Mouse (Mus musculus) kidney, postnatal 10 days (tissue): ENCODE data around the gene Dtl.
A peak's percentile ranks its signal among the peaks of the same experiment; 100 is the strongest.
"Not testable (repeated sequence)": the region's sequence is repeated elsewhere in the genome, so short reads cannot be mapped to it uniquely, and the experiment has no call there.

Source experiments
- DNase-seq: peaks from one replicate; pipeline ENCODE4 v3.0.0; 2021; ENCODE audit warnings: mixed read lengths

The Dtl gene

GRCm38 (mm10) chr1:191517969-191518368, 57.4 kb downstream of the Dtl start:
- DNase-seq: no peak

- no peak for DNase-seq
Observed at GRCm38 (mm10) chr1:191517056-191517455, 58.3 kb downstream of the Dtl start.

DNA sequence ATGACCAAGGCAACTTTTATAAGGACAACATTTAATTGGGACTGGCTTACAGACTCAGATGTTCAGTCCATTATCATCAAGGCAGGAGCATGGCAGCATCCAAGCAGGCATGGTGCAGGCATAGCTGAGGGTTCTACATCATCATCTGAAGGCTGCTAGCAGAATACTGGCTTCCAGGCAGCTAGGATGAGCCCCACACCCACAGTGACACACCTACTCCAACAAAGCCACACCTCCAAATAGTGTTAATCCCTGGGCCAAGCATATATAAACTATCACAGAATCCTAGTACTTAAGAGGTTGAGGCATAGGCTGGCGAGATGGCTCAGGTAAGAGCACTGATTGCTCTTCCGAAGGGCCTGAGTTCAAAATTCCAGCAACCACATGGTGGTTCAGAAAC, 59.0 kb downstream of the Dtl start:
- DNase-seq: not testable (repeated sequence)

GRCm38 (mm10) chr1:191513195-191513594, 62.1 kb downstream of the Dtl start:
- no peak for DNase-seq

- peak; percentile 48 for DNase-seq
Observed at GRCm38 (mm10) chr1:191512383-191512782, 63.0 kb downstream of the Dtl start.

- DNase-seq: no peak
Observed at GRCm38 (mm10) chr1:191511503-191511902, 63.8 kb downstream of the Dtl start.

DNA sequence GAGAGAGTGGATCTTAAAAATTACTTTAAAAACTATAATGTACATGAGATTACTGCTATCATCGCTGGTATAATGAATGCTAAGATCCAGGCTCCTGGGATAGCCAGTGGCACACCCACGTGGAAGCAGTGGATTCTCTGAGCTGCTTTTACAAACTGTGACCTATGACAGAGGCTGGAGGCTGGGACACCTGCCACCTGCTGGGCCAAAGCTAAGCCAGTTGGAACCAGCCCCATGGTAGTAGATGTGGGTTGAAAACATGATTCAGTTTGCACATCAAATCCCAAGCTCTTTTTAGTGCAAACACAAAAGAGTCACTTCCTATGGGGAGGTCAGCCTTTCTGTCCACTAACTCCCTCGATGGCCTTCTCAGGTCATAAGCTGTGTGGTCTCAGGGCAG, 65.5 kb downstream of the Dtl start:
- DNase-seq: no peak

- DNase-seq: no peak
Observed at GRCm38 (mm10) chr1:191509131-191509530, 66.2 kb downstream of the Dtl start.

DNA sequence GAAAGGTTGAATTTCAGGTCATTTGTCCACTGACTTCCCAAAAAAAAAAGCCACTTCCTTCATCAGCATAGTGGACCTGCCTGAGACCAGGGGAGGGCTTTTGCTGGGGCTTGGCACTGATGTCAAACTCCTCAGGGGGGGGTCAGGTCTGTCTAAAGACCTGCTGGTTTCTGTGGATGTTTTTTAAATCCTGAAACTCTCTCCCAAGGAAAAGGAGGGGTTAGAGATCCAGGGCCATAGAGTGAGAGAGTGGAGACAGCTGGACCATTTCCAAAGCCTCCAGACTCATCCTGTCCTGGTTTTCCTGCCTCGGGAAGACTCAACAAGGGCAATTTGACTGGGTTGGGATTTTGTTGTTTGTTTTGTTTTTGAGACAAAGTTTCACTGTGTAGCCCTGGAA, 68.6 kb downstream of the Dtl start:
- peak; percentile 64 for DNase-seq

GRCm38 (mm10) chr1:191499666-191500065, 75.7 kb downstream of the Dtl start:
- no peak for DNase-seq

GRCm38 (mm10) chr1:191498271-191498955, 76.9 kb downstream of the Dtl start:
- DNase-seq: no peak

DNA sequence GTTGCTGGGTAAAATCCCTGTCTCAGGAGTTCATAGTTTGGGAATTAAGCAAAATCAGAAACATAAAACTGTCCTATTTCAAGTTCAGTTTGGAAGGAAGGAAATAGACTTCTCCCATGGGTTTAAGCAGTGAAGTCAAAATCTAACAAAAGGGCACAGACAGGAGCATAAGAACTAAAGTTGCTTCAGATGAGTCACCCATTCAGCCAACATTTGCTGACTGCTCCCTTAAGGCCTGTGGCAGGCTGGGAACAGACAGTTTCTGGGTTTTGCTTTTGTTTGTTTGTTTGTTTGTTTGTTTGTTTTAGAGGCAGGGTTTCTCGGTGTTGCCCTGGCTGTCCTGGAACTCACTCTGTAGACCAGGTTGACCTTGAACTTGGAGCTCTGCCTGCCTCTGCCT, 78.7 kb downstream of the Dtl start:
- no peak for DNase-seq

GRCm38 (mm10) chr1:191495051-191495467, 80.3 kb downstream of the Dtl start:
- DNase-seq: no peak

GRCm38 (mm10) chr1:191494303-191494655, 81.1 kb downstream of the Dtl start:
- no peak for DNase-seq

- peak; percentile 51 for DNase-seq
Observed at GRCm38 (mm10) chr1:191493476-191494302, 81.7 kb downstream of the Dtl start.

GRCm38 (mm10) chr1:191490446-191490845, 84.9 kb downstream of the Dtl start:
- peak; percentile 55 for DNase-seq
